Mouse (Mus musculus): Measurements from ENCODE around the gene Bend4. TPM values are rescaled to one million over a fixed set of nuclear protein-coding genes. Genes with fewer than 3 reads are reported as not detected.

The Bend4 gene
- polyA plus RNA-seq, 1 experiment, result 0.93 TPM

GRCm38 (mm10) chr5:67399876-67400607 lies 28.1 kb downstream of the Bend4 start:
- Histone ChIP-seq H3K4me3 (ENCODE audit: insufficient read depth, low read length) (no peak overlapping the region), H3K27ac (ENCODE audit: insufficient read depth, low read length) (no peak overlapping the region), H3K4me1 (ENCODE audit: control insufficient read depth, insufficient read depth, low read length) (no peaks in the 10 kb centered on the region)
- no peak for TF ChIP-seq POLR2A (IDR thresholded peaks at IDR 0.05; ENCODE audit: low read depth, low read length)
- TF ChIP-seq CTCF (IDR thresholded peaks at IDR 0.05; ENCODE audit: borderline replicate concordance, insufficient read depth, low read length), result no peak

DNA sequence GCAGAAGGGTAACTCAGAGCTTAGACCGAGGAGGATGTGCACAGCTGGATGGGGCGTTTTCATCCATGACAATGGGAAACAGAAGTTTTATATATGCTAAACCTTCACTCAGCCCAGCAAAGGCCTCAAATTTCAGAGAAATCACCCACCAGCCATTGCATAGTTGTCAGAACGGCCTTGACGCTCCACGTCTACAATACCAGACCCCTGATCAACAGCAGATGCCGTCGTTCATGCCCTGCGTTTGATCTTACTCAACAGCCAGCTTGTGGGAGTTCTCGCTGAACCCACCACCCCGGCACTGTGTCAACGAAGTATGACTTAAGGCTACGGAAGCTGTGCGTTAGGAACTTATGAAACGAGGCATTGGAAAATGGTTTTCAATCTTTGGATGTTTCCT lies 30.9 kb downstream of the Bend4 start:
- no peak for TF ChIP-seq POLR2A (IDR thresholded peaks at IDR 0.05; ENCODE audit: low read depth, low read length)
- no peak for TF ChIP-seq CTCF (IDR thresholded peaks at IDR 0.05; ENCODE audit: borderline replicate concordance, insufficient read depth, low read length)
- Histone ChIP-seq H3K4me3 (ENCODE audit: insufficient read depth, low read length) (no peak overlapping the region), H3K27ac (ENCODE audit: insufficient read depth, low read length) (no peak overlapping the region), H3K4me1 (ENCODE audit: control insufficient read depth, insufficient read depth, low read length) (no peaks in the 10 kb centered on the region)

GRCm38 (mm10) chr5:67395211-67395851 lies 32.8 kb downstream of the Bend4 start:
- no peak overlapping the region for H3K4me3 ChIP-seq (ENCODE audit: insufficient read depth, low read length)
- no peaks in the 10 kb centered on the region for H3K4me1 ChIP-seq (ENCODE audit: control insufficient read depth, insufficient read depth, low read length)
- no peak overlapping the region for H3K27ac ChIP-seq (ENCODE audit: insufficient read depth, low read length)
- TF ChIP-seq CTCF (IDR thresholded peaks at IDR 0.05; ENCODE audit: borderline replicate concordance, insufficient read depth, low read length) (no peak), POLR2A (IDR thresholded peaks at IDR 0.05; ENCODE audit: low read depth, low read length) (no peak)

GRCm38 (mm10) chr5:67393951-67394350 lies 34.2 kb downstream of the Bend4 start:
- Histone ChIP-seq H3K27ac (ENCODE audit: insufficient read depth, low read length) (no peak overlapping the region), H3K4me3 (ENCODE audit: insufficient read depth, low read length) (no peak overlapping the region), H3K4me1 (ENCODE audit: control insufficient read depth, insufficient read depth, low read length) (no peaks in the 10 kb centered on the region)
- no peak for TF ChIP-seq POLR2A (IDR thresholded peaks at IDR 0.05; ENCODE audit: low read depth, low read length)
- TF ChIP-seq CTCF (IDR thresholded peaks at IDR 0.05; ENCODE audit: borderline replicate concordance, insufficient read depth, low read length), result no peak

GRCm38 (mm10) chr5:67382556-67382955 lies 45.6 kb downstream of the Bend4 start:
- Histone ChIP-seq H3K4me3 (ENCODE audit: insufficient read depth, low read length) (no peak overlapping the region), H3K27ac (ENCODE audit: insufficient read depth, low read length) (no peak overlapping the region), H3K4me1 (ENCODE audit: control insufficient read depth, insufficient read depth, low read length) (no peaks in the 10 kb centered on the region)
- TF ChIP-seq CTCF (IDR thresholded peaks at IDR 0.05; ENCODE audit: borderline replicate concordance, insufficient read depth, low read length) (no peak), POLR2A (IDR thresholded peaks at IDR 0.05; ENCODE audit: low read depth, low read length) (no peak)

DNA sequence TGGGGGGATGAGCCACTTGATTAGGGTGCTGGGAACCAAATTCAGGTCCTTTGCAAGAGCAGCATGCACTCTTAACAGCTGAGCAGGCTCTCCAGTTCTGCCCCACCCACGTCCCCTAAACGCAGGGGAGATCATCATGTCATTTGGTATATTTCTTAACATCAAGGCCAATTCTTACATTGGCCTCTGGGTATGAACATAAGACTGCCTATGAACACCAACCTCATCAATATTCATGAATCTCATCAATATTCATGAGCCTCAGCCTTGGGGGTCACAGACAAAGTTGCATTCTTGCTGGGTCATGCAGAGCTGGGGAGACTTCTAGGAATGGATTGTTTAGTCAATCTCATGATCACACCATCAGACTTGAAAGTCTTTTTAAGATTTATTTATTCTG lies 46.4 kb downstream of the Bend4 start:
- no peak for TF ChIP-seq POLR2A (IDR thresholded peaks at IDR 0.05; ENCODE audit: low read depth, low read length)
- no peak for TF ChIP-seq CTCF (IDR thresholded peaks at IDR 0.05; ENCODE audit: borderline replicate concordance, insufficient read depth, low read length)
- Histone ChIP-seq H3K4me1 (ENCODE audit: control insufficient read depth, insufficient read depth, low read length) (no peaks in the 10 kb centered on the region), H3K27ac (ENCODE audit: insufficient read depth, low read length) (no peak overlapping the region), H3K4me3 (ENCODE audit: insufficient read depth, low read length) (no peak overlapping the region)

- Histone ChIP-seq H3K4me1 (ENCODE audit: control insufficient read depth, insufficient read depth, low read length) (no peaks in the 10 kb centered on the region), H3K27ac (ENCODE audit: insufficient read depth, low read length) (no peak overlapping the region), H3K4me3 (ENCODE audit: insufficient read depth, low read length) (no peak overlapping the region)
- no peak for TF ChIP-seq CTCF (IDR thresholded peaks at IDR 0.05; ENCODE audit: borderline replicate concordance, insufficient read depth, low read length)
- TF ChIP-seq POLR2A (IDR thresholded peaks at IDR 0.05; ENCODE audit: low read depth, low read length), result no peak
Measured at GRCm38 (mm10) chr5:67377044-67377621, 51.0 kb downstream of the Bend4 start.

GRCm38 (mm10) chr5:67362931-67363330 lies 65.2 kb downstream of the Bend4 start:
- Histone ChIP-seq H3K4me3 (ENCODE audit: insufficient read depth, low read length) (no peak overlapping the region), H3K4me1 (ENCODE audit: control insufficient read depth, insufficient read depth, low read length) (no peaks in the 10 kb centered on the region), H3K27ac (ENCODE audit: insufficient read depth, low read length) (no peak overlapping the region)
- TF ChIP-seq POLR2A (IDR thresholded peaks at IDR 0.05; ENCODE audit: low read depth, low read length) (no peak), CTCF (IDR thresholded peaks at IDR 0.05; ENCODE audit: borderline replicate concordance, insufficient read depth, low read length) (no peak)

GRCm38 (mm10) chr5:67362316-67362715 lies 65.8 kb downstream of the Bend4 start:
- Histone ChIP-seq H3K4me3 (ENCODE audit: insufficient read depth, low read length) (no peak overlapping the region), H3K4me1 (ENCODE audit: control insufficient read depth, insufficient read depth, low read length) (no peaks in the 10 kb centered on the region), H3K27ac (ENCODE audit: insufficient read depth, low read length) (no peak overlapping the region)
- no peak for TF ChIP-seq CTCF (IDR thresholded peaks at IDR 0.05; ENCODE audit: borderline replicate concordance, insufficient read depth, low read length)
- TF ChIP-seq POLR2A (IDR thresholded peaks at IDR 0.05; ENCODE audit: low read depth, low read length), result no peak

DNA sequence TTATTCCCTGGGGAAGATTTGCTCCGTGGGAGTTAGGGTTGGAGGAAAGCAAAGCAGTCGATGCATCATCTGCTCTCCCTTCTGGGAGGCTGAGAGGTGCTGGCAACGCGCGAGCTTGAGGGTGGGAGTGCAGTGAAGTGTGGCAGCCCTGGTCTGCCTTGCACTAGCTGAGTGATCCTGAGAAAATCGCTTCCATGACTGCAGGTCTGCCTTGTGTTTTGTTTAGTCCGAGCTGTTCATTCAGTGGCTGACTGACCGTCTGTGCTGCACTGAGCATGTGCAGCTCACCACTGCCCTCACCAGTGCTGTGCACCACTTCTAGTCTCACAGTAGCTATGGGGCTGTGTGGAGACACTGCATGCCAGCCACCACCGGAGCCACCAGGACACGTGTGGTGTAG lies 79.2 kb downstream of the Bend4 start:
- TF ChIP-seq CTCF (IDR thresholded peaks at IDR 0.05; ENCODE audit: borderline replicate concordance, insufficient read depth, low read length) (no peak), POLR2A (IDR thresholded peaks at IDR 0.05; ENCODE audit: low read depth, low read length) (no peak)
- H3K27ac ChIP-seq (ENCODE audit: insufficient read depth, low read length), result no peak overlapping the region
- H3K4me3 ChIP-seq (ENCODE audit: insufficient read depth, low read length), result no peak overlapping the region
- no peaks in the 10 kb centered on the region for H3K4me1 ChIP-seq (ENCODE audit: control insufficient read depth, insufficient read depth, low read length)

Data from embryonic fibroblast, embryonic 13.5 days (primary cell).